Mouse (Mus musculus): ENCODE data around the gene Tfdp2. TPM values are rescaled to one million over a fixed set of nuclear protein-coding genes. Genes with fewer than 3 reads are reported as not detected.

The Tfdp2 gene
- polyA plus RNA-seq, 1 experiment, result 1.9 TPM

DNA sequence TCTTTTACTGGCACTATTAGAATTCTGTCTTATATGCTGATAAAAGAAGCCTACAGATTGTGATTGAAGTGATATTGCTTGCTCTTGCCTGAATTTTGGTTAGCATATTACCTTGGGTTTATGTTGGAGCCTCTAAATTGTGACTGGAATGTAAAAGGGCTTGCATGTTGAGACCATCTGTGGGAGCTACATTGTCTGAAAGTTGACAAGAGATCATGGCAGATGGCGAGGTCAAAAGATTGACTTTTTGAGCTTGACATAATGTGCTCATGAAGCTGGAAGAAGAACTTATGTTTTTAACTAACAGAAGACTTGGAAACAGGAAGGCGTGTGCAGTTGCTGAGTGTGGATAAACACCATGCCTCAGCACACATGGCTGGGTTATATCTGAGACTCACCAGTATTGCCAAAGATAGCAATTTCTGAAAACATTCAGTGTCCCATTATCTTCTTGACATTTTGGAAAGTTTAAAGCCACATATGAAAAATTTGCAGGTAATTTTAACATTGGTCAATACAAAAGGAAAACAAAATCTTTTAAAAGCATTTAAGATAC is 23.1 kb downstream of the Tfdp2 start:
- Histone ChIP-seq H3K9me3 (peaks cover 3% of the 10 kb centered on the region), H3K4me3 (replicated peaks) (no peak overlapping the region), H3K4me1 (peaks cover 7% of the 10 kb centered on the region; the same call in 1 of the 2 replicates), H3K36me3 (replicated peaks; ENCODE audit: low read length) (peaks cover 5% of the 10 kb centered on the region), H3K27me3 (replicated peaks) (no peaks in the 10 kb centered on the region)
- no peak for TF ChIP-seq FLI1 (IDR thresholded peaks at IDR 0.05; ENCODE audit: low read length)
- no peak for TF ChIP-seq GATA1 (IDR thresholded peaks at IDR 0.05; ENCODE audit: borderline replicate concordance, low read length)

DNA sequence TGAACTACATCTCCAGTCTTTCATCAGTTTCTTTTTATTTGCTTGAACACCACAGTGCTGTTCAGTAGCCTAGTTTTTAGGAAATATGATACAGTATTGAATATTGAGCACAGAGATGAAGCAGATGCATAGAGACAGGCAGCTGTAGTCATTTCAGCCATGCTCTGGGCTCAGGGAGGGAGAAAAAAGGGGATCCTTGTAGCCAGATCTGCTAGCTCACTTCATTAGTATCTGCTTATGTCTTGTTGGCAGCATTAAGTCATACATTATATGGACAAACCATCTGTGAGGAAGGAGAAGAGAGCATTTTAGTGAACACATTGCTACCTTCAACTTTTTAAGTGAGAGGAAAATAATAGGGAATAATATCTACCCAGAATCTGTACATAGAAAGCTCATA is 24.3 kb downstream of the Tfdp2 start:
- H3K4me3 ChIP-seq (replicated peaks), result no peak overlapping the region
- no peaks in the 10 kb centered on the region for H3K36me3 ChIP-seq (replicated peaks; ENCODE audit: low read length)
- TF ChIP-seq GATA1 (IDR thresholded peaks at IDR 0.05; ENCODE audit: borderline replicate concordance, low read length) (no peak), FLI1 (IDR thresholded peaks at IDR 0.05; ENCODE audit: low read length) (no peak)
- H3K27me3 ChIP-seq (replicated peaks), result no peaks in the 10 kb centered on the region
- peaks cover 7% of the 10 kb centered on the region; the same call in 1 of the 2 replicates for H3K4me1 ChIP-seq
- H3K9me3 ChIP-seq, result no peaks in the 10 kb centered on the region

DNA sequence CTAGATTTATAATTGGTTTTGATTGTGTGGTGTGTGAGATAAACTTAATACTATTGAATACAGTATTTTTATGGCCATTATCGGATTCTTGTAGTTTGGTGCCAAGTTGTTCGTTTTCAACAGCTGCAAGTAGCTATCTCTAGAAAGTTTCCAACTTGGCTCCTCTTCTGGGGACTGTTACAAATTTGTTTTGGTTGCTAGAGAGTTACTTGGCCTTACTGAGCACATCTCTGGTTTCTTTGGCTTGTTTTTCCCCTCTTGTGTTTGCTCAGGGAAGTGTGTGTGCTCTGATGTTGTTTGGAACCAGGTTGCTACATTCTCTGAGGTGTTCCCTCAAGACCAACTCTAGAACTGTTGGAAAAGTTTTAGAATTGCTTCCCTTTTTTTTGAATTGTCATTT is 27.2 kb downstream of the Tfdp2 start:
- no peaks in the 10 kb centered on the region for H3K27me3 ChIP-seq (replicated peaks)
- H3K4me1 ChIP-seq, result peaks cover 7% of the 10 kb centered on the region; the same call in 1 of the 2 replicates
- H3K9me3 ChIP-seq, result no peaks in the 10 kb centered on the region
- TF ChIP-seq GATA1 (IDR thresholded peaks at IDR 0.05; ENCODE audit: borderline replicate concordance, low read length) (no peak), FLI1 (IDR thresholded peaks at IDR 0.05; ENCODE audit: low read length) (no peak)
- H3K36me3 ChIP-seq (replicated peaks; ENCODE audit: low read length), result no peaks in the 10 kb centered on the region
- H3K4me3 ChIP-seq (replicated peaks), result no peak overlapping the region

DNA sequence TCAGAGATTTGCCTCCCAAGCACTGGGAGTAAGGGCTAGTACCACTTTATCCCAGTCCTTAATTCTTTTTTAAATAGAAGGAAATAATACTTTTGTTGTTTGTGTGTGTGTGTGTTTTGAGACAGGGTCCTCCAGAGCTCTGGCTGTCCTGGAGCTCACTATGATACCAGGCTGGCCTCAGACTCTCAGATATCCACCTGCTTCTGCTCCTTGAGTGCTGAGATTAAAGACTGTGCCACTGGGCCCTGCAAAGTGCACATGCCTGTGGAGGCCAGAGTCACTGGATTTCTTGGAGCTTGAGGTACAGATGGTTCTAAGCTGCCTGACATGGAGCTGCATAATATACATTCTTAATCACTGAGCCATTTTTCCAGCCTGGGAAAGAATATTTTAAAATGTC is 32.2 kb downstream of the Tfdp2 start:
- no peaks in the 10 kb centered on the region for H3K9me3 ChIP-seq
- H3K36me3 ChIP-seq (replicated peaks; ENCODE audit: low read length), result no peaks in the 10 kb centered on the region
- no peak for TF ChIP-seq GATA1 (IDR thresholded peaks at IDR 0.05; ENCODE audit: borderline replicate concordance, low read length)
- TF ChIP-seq FLI1 (IDR thresholded peaks at IDR 0.05; ENCODE audit: low read length), result no peak
- peaks cover 5% of the 10 kb centered on the region; the same call in 1 of the 2 replicates for H3K4me1 ChIP-seq
- no peaks in the 10 kb centered on the region for H3K27me3 ChIP-seq (replicated peaks)
- no peak overlapping the region for H3K4me3 ChIP-seq (replicated peaks)

DNA sequence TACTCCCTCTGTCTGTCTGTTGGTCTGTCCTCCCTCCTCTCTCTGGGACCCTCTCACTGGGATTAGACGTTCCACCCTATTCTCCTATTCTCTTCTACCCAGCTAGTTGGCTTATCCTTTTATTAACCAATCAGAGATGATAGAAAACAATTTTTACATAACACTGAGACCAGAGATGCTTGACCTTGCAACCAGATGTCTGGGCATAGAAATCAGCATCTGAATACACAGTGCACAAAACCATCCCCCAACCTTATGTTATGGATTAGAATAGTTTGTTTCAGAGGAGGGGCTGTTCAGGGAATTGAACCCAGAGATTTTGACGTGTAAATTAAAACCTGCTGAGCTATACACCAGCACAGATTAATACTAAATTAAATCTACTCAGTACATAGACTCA is 34.2 kb downstream of the Tfdp2 start:
- peaks cover 5% of the 10 kb centered on the region; the same call in 1 of the 2 replicates for H3K4me1 ChIP-seq
- no peaks in the 10 kb centered on the region for H3K27me3 ChIP-seq (replicated peaks)
- no peaks in the 10 kb centered on the region for H3K9me3 ChIP-seq
- no peak for TF ChIP-seq GATA1 (IDR thresholded peaks at IDR 0.05; ENCODE audit: borderline replicate concordance, low read length)
- no peak for TF ChIP-seq FLI1 (IDR thresholded peaks at IDR 0.05; ENCODE audit: low read length)
- H3K36me3 ChIP-seq (replicated peaks; ENCODE audit: low read length), result no peaks in the 10 kb centered on the region
- H3K4me3 ChIP-seq (replicated peaks), result no peak overlapping the region

DNA sequence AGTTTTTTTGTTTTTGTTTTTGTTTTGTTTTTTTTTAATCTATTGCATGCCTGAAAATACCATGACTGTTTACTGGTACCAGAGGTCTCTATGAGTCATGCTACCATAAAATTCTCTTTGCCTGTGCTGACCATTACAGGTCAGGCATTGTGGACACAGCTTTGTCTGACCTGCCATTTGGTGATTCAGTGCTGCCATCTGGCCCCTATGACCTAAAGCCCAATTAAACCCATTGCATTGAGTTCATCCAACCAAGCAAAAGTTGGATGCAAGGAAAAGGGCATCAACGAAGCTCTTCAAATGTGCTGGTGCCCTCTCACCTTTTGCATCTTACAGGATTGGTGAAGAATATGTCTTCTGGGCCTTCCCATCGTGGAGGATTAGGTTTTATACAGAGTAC is 39.4 kb downstream of the Tfdp2 start:
- no peaks in the 10 kb centered on the region for H3K9me3 ChIP-seq
- H3K36me3 ChIP-seq (replicated peaks; ENCODE audit: low read length), result no peaks in the 10 kb centered on the region
- no peaks in the 10 kb centered on the region for H3K27me3 ChIP-seq (replicated peaks)
- H3K4me3 ChIP-seq (replicated peaks), result no peak overlapping the region
- peaks cover 10% of the 10 kb centered on the region for H3K4me1 ChIP-seq
- TF ChIP-seq FLI1 (IDR thresholded peaks at IDR 0.05; ENCODE audit: low read length), result no peak
- no peak for TF ChIP-seq GATA1 (IDR thresholded peaks at IDR 0.05; ENCODE audit: borderline replicate concordance, low read length)

DNA sequence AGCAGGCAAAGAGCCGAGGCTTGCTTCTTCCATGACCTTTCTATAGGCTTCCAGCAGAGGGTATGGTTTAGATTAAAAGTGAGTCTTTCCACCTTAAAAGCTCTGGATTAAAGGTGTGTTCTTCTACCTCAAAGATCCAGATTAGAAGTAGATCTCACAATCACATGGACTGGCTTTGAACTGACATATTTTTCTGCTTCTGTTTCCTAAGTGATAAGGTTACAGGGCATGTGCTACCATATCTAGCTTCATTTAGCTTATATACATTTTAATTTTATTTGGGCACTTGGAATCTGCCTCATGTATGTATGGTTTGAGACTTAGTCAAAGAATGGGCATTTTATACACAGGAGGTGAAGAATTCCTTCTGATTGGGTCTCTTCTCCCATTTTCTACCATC is 41.3 kb downstream of the Tfdp2 start:
- no peaks in the 10 kb centered on the region for H3K9me3 ChIP-seq
- H3K4me3 ChIP-seq (replicated peaks), result no peak overlapping the region
- no peaks in the 10 kb centered on the region for H3K36me3 ChIP-seq (replicated peaks; ENCODE audit: low read length)
- peaks cover 23% of the 10 kb centered on the region for H3K4me1 ChIP-seq
- no peaks in the 10 kb centered on the region for H3K27me3 ChIP-seq (replicated peaks)
- TF ChIP-seq GATA1 (IDR thresholded peaks at IDR 0.05; ENCODE audit: borderline replicate concordance, low read length), result no peak
- TF ChIP-seq FLI1 (IDR thresholded peaks at IDR 0.05; ENCODE audit: low read length), result no peak

DNA sequence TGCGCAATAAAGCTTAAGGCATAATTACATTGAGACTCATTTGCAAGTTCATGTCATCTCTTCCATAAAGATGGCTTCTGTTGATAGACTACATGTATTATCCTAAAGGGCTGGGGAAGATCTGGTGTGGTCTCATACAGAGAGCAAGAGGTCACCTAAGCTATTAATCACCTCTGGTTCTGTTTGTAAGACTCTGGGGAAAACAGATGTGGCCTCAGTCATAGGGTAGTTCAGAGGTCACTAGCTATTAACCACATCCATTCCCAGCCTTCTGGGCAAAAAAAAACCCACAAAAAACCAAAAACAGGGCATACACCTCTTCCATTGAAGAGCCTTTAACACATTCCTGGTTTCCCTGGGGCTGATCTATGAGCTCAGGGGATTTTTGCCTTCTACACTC is 42.2 kb downstream of the Tfdp2 start:
- Histone ChIP-seq H3K4me3 (replicated peaks) (no peak overlapping the region), H3K9me3 (no peaks in the 10 kb centered on the region), H3K4me1 (peaks cover 29% of the 10 kb centered on the region), H3K36me3 (replicated peaks; ENCODE audit: low read length) (peaks cover 3% of the 10 kb centered on the region), H3K27me3 (replicated peaks) (no peaks in the 10 kb centered on the region)
- TF ChIP-seq FLI1 (IDR thresholded peaks at IDR 0.05; ENCODE audit: low read length) (no peak), GATA1 (IDR thresholded peaks at IDR 0.05; ENCODE audit: borderline replicate concordance, low read length) (no peak)

DNA sequence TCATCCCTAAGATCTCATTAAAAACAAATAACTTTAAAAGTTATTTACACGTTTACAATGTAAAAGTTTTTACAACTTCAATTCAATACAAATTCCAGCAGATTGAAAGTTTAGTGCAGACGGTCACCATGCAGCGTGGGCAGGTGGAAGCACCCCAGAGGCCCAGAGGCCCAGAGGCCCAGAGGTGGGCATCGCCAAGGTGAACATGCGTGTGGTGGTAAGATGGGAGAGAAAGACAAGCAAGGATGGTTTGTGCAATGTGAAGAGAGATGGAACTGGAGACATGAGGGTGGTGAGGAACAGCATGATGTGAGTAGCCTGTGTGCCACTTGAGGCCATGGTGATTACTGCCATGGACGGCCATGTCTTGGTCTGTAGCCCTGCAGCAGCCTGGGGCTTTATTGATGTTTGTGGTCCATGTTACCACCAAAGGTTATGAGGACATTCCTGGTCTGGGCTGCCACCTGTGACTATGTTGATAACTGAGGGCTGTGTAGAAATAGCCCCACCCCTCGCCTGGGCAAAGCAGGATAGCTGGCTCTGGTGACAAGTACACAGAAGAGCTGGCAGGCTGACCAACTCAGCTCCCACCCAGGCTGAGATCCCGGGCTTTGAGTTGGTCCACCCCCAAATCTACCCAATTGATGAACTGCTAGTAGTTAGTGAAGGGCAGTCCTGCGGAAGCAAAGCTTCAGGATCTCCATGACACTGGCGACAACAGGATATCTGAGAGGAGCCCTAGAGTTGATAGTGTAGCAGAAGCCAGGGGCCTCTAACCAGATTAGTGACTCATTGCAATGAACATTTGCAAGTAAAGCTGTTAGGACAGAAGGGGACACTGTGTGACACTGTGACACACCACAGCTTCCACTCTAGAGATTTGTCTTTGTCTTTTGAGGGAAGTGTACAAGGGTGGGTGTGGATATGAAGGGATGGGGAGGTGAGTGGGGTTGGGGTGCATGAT is 45.3 kb downstream of the Tfdp2 start:
- H3K9me3 ChIP-seq, result no peaks in the 10 kb centered on the region
- H3K4me3 ChIP-seq (replicated peaks), result peak overlapping the region; percentile 85
- TF ChIP-seq GATA1 (IDR thresholded peaks at IDR 0.05; ENCODE audit: borderline replicate concordance, low read length), result peak; percentile 73; the same call in 2 of the 3 replicates
- no peak for TF ChIP-seq FLI1 (IDR thresholded peaks at IDR 0.05; ENCODE audit: low read length)
- no peaks in the 10 kb centered on the region for H3K27me3 ChIP-seq (replicated peaks)
- H3K36me3 ChIP-seq (replicated peaks; ENCODE audit: low read length), result peaks cover 4% of the 10 kb centered on the region
- peaks cover 37% of the 10 kb centered on the region for H3K4me1 ChIP-seq

DNA sequence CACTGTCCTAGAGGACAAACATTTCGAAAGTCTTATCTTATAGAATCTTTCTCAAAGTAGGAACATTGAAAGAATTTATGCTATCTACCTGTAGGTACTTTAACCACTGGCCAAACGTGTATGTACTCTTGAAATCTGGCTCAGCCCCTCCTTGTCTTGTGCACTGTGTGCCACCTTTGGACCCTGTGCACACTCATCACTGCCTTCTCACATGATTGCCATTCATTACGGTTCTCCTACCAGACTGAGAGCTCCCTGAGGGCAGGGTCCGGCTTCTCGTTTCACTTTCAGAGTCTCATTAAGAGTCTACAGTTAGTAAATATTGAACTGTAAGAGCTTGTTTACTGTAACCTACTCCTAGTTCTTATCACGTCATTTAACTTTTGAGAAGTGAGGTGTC is 47.8 kb downstream of the Tfdp2 start:
- TF ChIP-seq GATA1 (IDR thresholded peaks at IDR 0.05; ENCODE audit: borderline replicate concordance, low read length) (no peak), FLI1 (IDR thresholded peaks at IDR 0.05; ENCODE audit: low read length) (no peak)
- Histone ChIP-seq H3K4me3 (replicated peaks) (no peak overlapping the region), H3K4me1 (peaks cover 41% of the 10 kb centered on the region), H3K9me3 (no peaks in the 10 kb centered on the region), H3K36me3 (replicated peaks; ENCODE audit: low read length) (peaks cover 4% of the 10 kb centered on the region), H3K27me3 (replicated peaks) (no peaks in the 10 kb centered on the region)
